Mouse (Mus musculus) G1E (cell line): ENCODE data around the gene Tktl2.

Experiments used
- CTCF ChIP-seq: IDR thresholded peaks from 2 replicates; pipeline ENCODE4 v1.5.1; 2012; ENCODE audit warnings: low read depth, low read length, inconsistent platforms, mixed read lengths
- GATA1 ChIP-seq: IDR thresholded peaks from 2 replicates; pipeline ENCODE4 v1.6.1; 2012; ENCODE audit warnings: borderline replicate concordance, low read length, inconsistent platforms, mixed read lengths
- POLR2AphosphoS5 ChIP-seq: IDR thresholded peaks from 2 replicates; pipeline ENCODE4 v1.6.1; 2012; ENCODE audit warnings: low read depth, low read length, inconsistent platforms; ENCODE audit not compliant: insufficient replicate concordance
- TAL1 ChIP-seq: conservative IDR thresholded peaks from 2 replicates; pipeline ENCODE4 v1.6.1; 2012; ENCODE audit warnings: low read depth, low read length, inconsistent platforms, mixed read lengths

DNA sequence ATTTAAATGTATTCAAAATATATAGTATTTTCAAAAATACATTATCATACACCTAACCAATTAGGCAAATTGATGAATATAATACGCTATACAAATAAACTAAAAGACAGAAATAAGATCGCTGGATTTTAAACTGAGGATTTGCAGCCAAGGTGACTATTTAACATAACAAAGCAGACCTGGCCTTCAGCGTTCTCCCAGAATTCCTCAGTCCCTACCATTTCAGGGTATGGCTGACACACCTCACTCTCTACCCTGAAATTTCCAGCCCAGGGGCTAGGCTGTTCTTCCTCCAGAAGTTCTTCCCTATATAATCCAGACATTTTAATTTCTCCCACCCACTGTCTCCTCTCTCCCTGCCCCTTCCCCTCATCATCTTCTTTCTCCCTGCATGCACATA, 23.0 kb upstream of the Tktl2 start:
- TF ChIP-seq GATA1: no peak
- TF ChIP-seq TAL1: no peak
- TF ChIP-seq CTCF: no peak
- TF ChIP-seq POLR2AphosphoS5: no peak
